In genomic region chr3:37605876-37606238, GRCm38 (mm10) we compare ENCODE assay signal across 10 mouse cellular contexts. TPM values are rescaled to one million over a fixed set of nuclear protein-coding genes. Genes with fewer than 3 reads are reported as not detected.
DNase-seq lines count a peak whose midpoint lies in the region; ATAC-seq lines count a peak whose summit lies in the region.
"Had no signal": no experiment of that assay in that cellular context is flagged by ENCODE, and none has a peak within 500 bp of the region (broad histone marks: within the 10 kb centered on the region; RNA-seq: fewer than 3 reads in every experiment).

No protein-coding gene starts in this region.

- H3K4me1 ChIP-seq in forebrain, embryonic 11.5 days (replicated peaks; ENCODE audit: control insufficient read depth, insufficient read depth, low read length): peaks cover 2% of the 10 kb centered on the region; the same call in 1 of the 2 replicates
- H3K4me1 ChIP-seq in forebrain, embryonic 12.5 days: peaks cover 16% of the 10 kb centered on the region
- peaks cover 12% of the 10 kb centered on the region for H3K4me1 ChIP-seq in midbrain, embryonic 15.5 days
- H3K4me1 ChIP-seq: kidney, embryonic 15.5 days had no signal

- intact Hi-C loops in gastrocnemius, postnatal 14 days (cut with DNase I; ENCODE audit: low total_unique reads): no loop called here

- no peak overlapping the region for H3K4me2 ChIP-seq in forebrain, embryonic 11.5 days (ENCODE audit: low read depth, low read length, severe bottlenecking)
- no peak overlapping the region for H3K4me2 ChIP-seq in forebrain, embryonic 12.5 days
- 0 out of 2 replicates have a peak overlapping the region, but pooled peaks have one; percentile 5 for H3K4me2 ChIP-seq in midbrain, embryonic 15.5 days
- H3K4me2 ChIP-seq: embryonic facial prominence, embryonic 15.5 days; kidney, embryonic 15.5 days had no signal

- H3K9me3 ChIP-seq in forebrain, embryonic 11.5 days (ENCODE audit: control insufficient read depth, low read length): no peaks in the 10 kb centered on the region
- no peaks in the 10 kb centered on the region for H3K9me3 ChIP-seq in forebrain, embryonic 12.5 days
- H3K9me3 ChIP-seq in midbrain, embryonic 15.5 days: no peaks in the 10 kb centered on the region
- H3K9me3 ChIP-seq: kidney, embryonic 15.5 days had no signal

- no peak overlapping the region for H3K27ac ChIP-seq in forebrain, embryonic 11.5 days (ENCODE audit: low read depth, low read length)
- no peak overlapping the region for H3K27ac ChIP-seq in forebrain, embryonic 12.5 days
- H3K27ac ChIP-seq in midbrain, embryonic 15.5 days: 0 out of 2 replicates have a peak overlapping the region, but pooled peaks have one; percentile 17
- H3K27ac ChIP-seq: embryonic facial prominence, embryonic 15.5 days; kidney, embryonic 15.5 days had no signal

- H3K36me3 ChIP-seq in forebrain, embryonic 11.5 days (ENCODE audit: control insufficient read depth, insufficient read depth, low read length): no peaks in the 10 kb centered on the region
- no peaks in the 10 kb centered on the region for H3K36me3 ChIP-seq in forebrain, embryonic 12.5 days (replicated peaks)
- no peaks in the 10 kb centered on the region for H3K36me3 ChIP-seq in midbrain, embryonic 15.5 days (replicated peaks)
- H3K36me3 ChIP-seq: embryonic facial prominence, embryonic 15.5 days; kidney, embryonic 15.5 days had no signal

- H3K9ac ChIP-seq in forebrain, embryonic 11.5 days (ENCODE audit: low read length): no peak overlapping the region
- no peak overlapping the region for H3K9ac ChIP-seq in forebrain, embryonic 12.5 days
- no peak overlapping the region for H3K9ac ChIP-seq in midbrain, embryonic 15.5 days
- H3K9ac ChIP-seq: embryonic facial prominence, embryonic 15.5 days; kidney, embryonic 15.5 days had no signal

- H3K27me3 ChIP-seq in forebrain, embryonic 11.5 days (ENCODE audit: control insufficient read depth, insufficient read depth, low read length): no peaks in the 10 kb centered on the region
- H3K27me3 ChIP-seq in forebrain, embryonic 12.5 days: no peaks in the 10 kb centered on the region
- no peaks in the 10 kb centered on the region for H3K27me3 ChIP-seq in midbrain, embryonic 15.5 days (replicated peaks)
- H3K27me3 ChIP-seq: embryonic facial prominence, embryonic 15.5 days; kidney, embryonic 15.5 days had no signal

- WGBS in forebrain, embryonic 11.5 days: 94% methylated on average over 10 of the region's 10 CpGs
- whole genome bisulfite sequencing in forebrain, embryonic 12.5 days: 92% methylated on average over 10 of the region's 10 CpGs
- 85% methylated on average over 10 of the region's 10 CpGs for WGBS in midbrain, embryonic 15.5 days

- ATAC-seq in forebrain, embryonic 11.5 days (replicated peaks; ENCODE audit: low FRiP score): no peak
- ATAC-seq in forebrain, embryonic 12.5 days (ENCODE audit: low FRiP score): no peak
- ATAC-seq in midbrain, embryonic 15.5 days (replicated peaks): peak; percentile 55

- peak; percentile 34 for DNase-seq in forebrain, embryonic 11.5 days (ENCODE audit: low spot score)
- DNase-seq in lung, postnatal 14 days: peak; percentile 29
- DNase-seq in lung, postnatal 4 days: no peak
- DNase-seq in gastrocnemius, postnatal 14 days: peak; percentile 40
- no peak for DNase-seq in neural tube, embryonic 10.5 days (ENCODE audit: extremely low spot score, low spot score)
- DNase-seq in adrenal gland, postnatal 10 days: no peak

- H3K4me3 ChIP-seq in forebrain, embryonic 11.5 days (ENCODE audit: low read depth, low read length): no peak overlapping the region
- no peak overlapping the region for H3K4me3 ChIP-seq in forebrain, embryonic 12.5 days (replicated peaks)
- H3K4me3 ChIP-seq in midbrain, embryonic 15.5 days: no peak overlapping the region
- H3K4me3 ChIP-seq: embryonic facial prominence, embryonic 15.5 days; kidney, embryonic 15.5 days had no signal

RNA-seq across cellular contexts. Expression of gene Spry1, which starts 33.9 kb away (rescaled TPM):
- 20.9 and 24.4 TPM in 2 replicates for polyA plus RNA-seq in forebrain, embryonic 11.5 days (2014; fragmentation: Nextera tagmentation; extraction: Ambion mirVana)
- polyA plus RNA-seq in forebrain, embryonic 12.5 days (2016; fragmentation: Nextera tagmentation; extraction: Ambion mirVana): 13.5 and 13.7 TPM in 2 replicates
- 10 to 100 TPM; 33.1 to 39.9 TPM for total RNA-seq in gastrocnemius, postnatal 14 days (2021)
- 7.1 and 7.9 TPM in 2 replicates for polyA plus RNA-seq in midbrain, embryonic 15.5 days (2015; fragmentation: Nextera tagmentation; extraction: Ambion mirVana)
- 10 to 100 TPM; 25.1 to 30.2 TPM for total RNA-seq in adrenal gland, postnatal 10 days (2021)

Comparison
In these comparisons a context has a peak if more than half of its experiments do, and no peak if none do; other contexts are left out.
1. DNase-seq: peak in forebrain, embryonic 11.5 days (single experiment), lung, postnatal 14 days (single experiment) and gastrocnemius, postnatal 14 days (single experiment); none in lung, postnatal 4 days (0 of 2), neural tube, embryonic 10.5 days (single experiment) and adrenal gland, postnatal 10 days (single experiment).